Mouse (Mus musculus) heart, postnatal 0 days (tissue): ENCODE results near the gene Pde3a. TPM values are rescaled to one million over a fixed set of nuclear protein-coding genes. Genes with fewer than 3 reads are reported as not detected.

Experiments used
- ATAC-seq: fragments of 200-750 bp; cut with Nextera tagmentation; 2 replicates; pipeline ENCODE4 v1.8.0; 2017; ENCODE audit warnings: low read depth, moderate number of reproducible peaks, moderate library complexity; ENCODE audit not compliant: insufficient read depth
- DNase-seq: peaks from one replicate; pipeline ENCODE4 v3.0.0-alpha.2; 2016; ENCODE audit warnings: low spot score
- H3K27ac ChIP-seq: fragments of 300-500 bp; sonication (generic); 2 replicates; pipeline ENCODE4 v1.5.1; 2014; ENCODE audit warnings: low read depth, mild to moderate bottlenecking
- H3K27me3 ChIP-seq: fragments of 300-500 bp; sonication (generic); 2 replicates; pipeline ENCODE4 v1.6.1; 2014; ENCODE audit warnings: low read length, mixed read lengths; ENCODE audit not compliant: control insufficient read depth, insufficient read depth
- H3K36me3 ChIP-seq: fragments of 300-500 bp; sonication (generic); replicated peaks from 2 replicates; pipeline ENCODE4 v1.6.1; 2014; ENCODE audit warnings: low read length, mixed read lengths; ENCODE audit not compliant: control insufficient read depth, insufficient read depth
- H3K4me1 ChIP-seq: fragments of 300-500 bp; sonication (generic); 2 replicates; pipeline ENCODE4 v1.6.1; 2014; ENCODE audit warnings: antibody characterized with exemption; ENCODE audit not compliant: control insufficient read depth, insufficient read depth
- H3K4me2 ChIP-seq: fragments of 300-500 bp; sonication (generic); 2 replicates; pipeline ENCODE4 v1.6.1; 2014; ENCODE audit warnings: low read depth, mild to moderate bottlenecking, low read length, moderate library complexity
- H3K4me3 ChIP-seq: fragments of 300-500 bp; sonication (generic); 2 replicates; pipeline ENCODE4 v1.5.1; 2014; ENCODE audit warnings: low read depth, low read length
- H3K9ac ChIP-seq: fragments of 300-500 bp; sonication (generic); replicated peaks from 2 replicates; pipeline ENCODE4 v1.6.1; 2014; ENCODE audit warnings: low read depth, low read length, mixed read lengths
- H3K9me3 ChIP-seq: fragments of 300-500 bp; sonication (generic); replicated peaks from 2 replicates; pipeline ENCODE4 v1.6.1; 2016; ENCODE audit warnings: low read length; ENCODE audit not compliant: control insufficient read depth
- CTCF ChIP-seq: IDR thresholded peaks from 2 replicates; pipeline ENCODE4 v1.5.1; 2016; ENCODE audit warnings: antibody characterized with exemption, control low read depth, low read depth
- EP300 ChIP-seq: IDR thresholded peaks from 2 replicates; pipeline ENCODE4 v1.6.1; 2016; ENCODE audit warnings: antibody characterized with exemption, low read depth
- WGBS: fragments of 180-500 bp; shearing (Covaris S2); extraction: QIAGEN DNeasy Blood & Tissue Kit; methylation state at CpG from one replicate; pipeline ENCODE4 v1.1.7; 2014; 5-methylcytosine and 5-hydroxymethylcytosine counted together
- polyA plus RNA-seq: library from polyadenylated mRNA; unstranded; fragments of >200 nt; fragmentation: Nextera tagmentation; extraction: Ambion mirVana; gene quantifications from 2 replicates; pipeline ENCODE4 v1.2.1, GENCODE M21; 2015
- total RNA-seq: library from RNA; depleted of rRNA; stranded (reverse); fragments of >200 nt; gene quantifications from 2 replicates; pipeline ENCODE4 v1.2.3, GENCODE M21; 2014; ENCODE audit warnings: low replicate concordance

Pde3a gene
- total and polyA plus RNA-seq, 2 experiments from 2014 or later = 8.2 to 42.0 TPM

DNA sequence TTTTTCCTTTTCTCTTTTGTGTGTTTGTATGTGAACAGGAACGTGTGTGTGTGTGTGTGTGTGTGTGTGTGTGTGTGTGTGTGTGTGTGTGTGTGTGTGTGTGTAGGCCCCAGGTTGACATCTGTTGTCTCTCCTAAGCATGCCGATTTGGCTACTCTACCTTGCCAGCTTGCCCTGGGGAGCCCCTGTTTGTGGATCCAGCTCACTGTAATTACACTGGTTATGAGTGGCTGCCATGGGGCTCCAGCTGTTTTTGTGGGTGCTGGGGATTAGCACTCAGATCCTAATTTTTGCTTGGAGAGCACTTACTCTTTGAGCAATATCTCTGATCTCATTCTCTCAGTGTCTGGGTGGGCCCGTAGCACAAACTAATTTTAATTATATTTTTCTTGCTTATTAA lies 32.6 kb downstream of the Pde3a start:
- no peak overlapping the region for H3K4me2 ChIP-seq
- DNase-seq (no peak), ATAC-seq (no peak)
- H3K9me3 ChIP-seq = no peaks in the 10 kb centered on the region
- H3K4me1 ChIP-seq = no peaks in the 10 kb centered on the region
- TF ChIP-seq CTCF (no peak), EP300 (no peak)
- no peaks in the 10 kb centered on the region for H3K27me3 ChIP-seq
- no peak overlapping the region for H3K4me3 ChIP-seq
- no peaks in the 10 kb centered on the region for H3K36me3 ChIP-seq
- H3K9ac ChIP-seq = no peak overlapping the region
- 72% methylated on average over 3 of the region's 3 CpGs for WGBS
- no peak overlapping the region for H3K27ac ChIP-seq

DNA sequence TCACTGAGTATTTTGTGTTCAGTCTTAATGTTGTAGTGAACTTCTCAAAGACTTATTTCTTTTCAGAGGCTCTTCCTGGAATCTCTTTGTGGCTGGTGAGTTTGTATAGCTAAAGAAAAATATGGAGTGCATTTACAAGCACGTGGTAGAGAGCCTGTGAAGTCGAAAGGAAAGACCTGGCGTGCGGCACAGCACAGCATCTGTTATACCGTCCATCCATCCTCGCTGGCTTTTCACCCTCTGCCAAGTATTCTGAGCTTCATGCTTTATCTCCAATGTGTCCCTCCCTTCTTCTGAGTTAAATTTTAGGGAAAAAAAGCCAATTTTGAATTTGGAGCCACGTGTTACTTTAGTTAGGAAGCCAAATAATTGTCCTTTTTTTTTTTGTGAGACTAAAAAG lies 33.7 kb downstream of the Pde3a start:
- Histone ChIP-seq H3K4me2 (no peak overlapping the region), H3K9ac (no peak overlapping the region), H3K36me3 (no peaks in the 10 kb centered on the region), H3K4me3 (no peak overlapping the region), H3K4me1 (no peaks in the 10 kb centered on the region), H3K27me3 (no peaks in the 10 kb centered on the region), H3K27ac (no peak overlapping the region), H3K9me3 (no peaks in the 10 kb centered on the region)
- WGBS = 78% methylated on average over 7 of the region's 7 CpGs
- no peak for DNase-seq
- no peak for ATAC-seq
- TF ChIP-seq CTCF (no peak), EP300 (no peak)

DNA sequence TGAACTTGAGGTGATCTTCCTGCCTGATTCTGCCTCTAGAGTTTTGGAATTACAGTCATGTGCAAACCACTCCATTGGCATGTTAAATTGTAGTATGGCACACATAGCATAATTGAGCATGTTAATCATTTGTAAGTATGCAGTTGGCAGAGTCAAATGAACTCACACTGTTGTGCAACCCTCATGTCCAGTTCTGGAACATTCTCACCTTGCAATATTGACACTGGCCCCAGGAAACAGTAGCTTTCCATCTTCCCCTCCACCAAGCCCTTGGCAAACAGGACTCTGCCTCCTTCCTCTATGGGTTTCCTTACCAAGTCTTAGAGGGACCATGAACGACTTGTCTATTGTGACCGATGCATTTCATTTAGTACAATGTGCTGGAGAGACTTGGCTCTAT lies 42.1 kb downstream of the Pde3a start:
- no peak overlapping the region for H3K27ac ChIP-seq
- no peaks in the 10 kb centered on the region for H3K4me1 ChIP-seq
- no peak for ATAC-seq
- no peak for DNase-seq
- no peaks in the 10 kb centered on the region for H3K36me3 ChIP-seq
- no peak overlapping the region for H3K4me3 ChIP-seq
- no peak overlapping the region for H3K4me2 ChIP-seq
- H3K9me3 ChIP-seq = no peaks in the 10 kb centered on the region
- WGBS = 87% methylated on average over 2 of the region's 2 CpGs
- H3K9ac ChIP-seq = no peak overlapping the region
- no peaks in the 10 kb centered on the region for H3K27me3 ChIP-seq
- TF ChIP-seq EP300 (no peak), CTCF (no peak)

DNA sequence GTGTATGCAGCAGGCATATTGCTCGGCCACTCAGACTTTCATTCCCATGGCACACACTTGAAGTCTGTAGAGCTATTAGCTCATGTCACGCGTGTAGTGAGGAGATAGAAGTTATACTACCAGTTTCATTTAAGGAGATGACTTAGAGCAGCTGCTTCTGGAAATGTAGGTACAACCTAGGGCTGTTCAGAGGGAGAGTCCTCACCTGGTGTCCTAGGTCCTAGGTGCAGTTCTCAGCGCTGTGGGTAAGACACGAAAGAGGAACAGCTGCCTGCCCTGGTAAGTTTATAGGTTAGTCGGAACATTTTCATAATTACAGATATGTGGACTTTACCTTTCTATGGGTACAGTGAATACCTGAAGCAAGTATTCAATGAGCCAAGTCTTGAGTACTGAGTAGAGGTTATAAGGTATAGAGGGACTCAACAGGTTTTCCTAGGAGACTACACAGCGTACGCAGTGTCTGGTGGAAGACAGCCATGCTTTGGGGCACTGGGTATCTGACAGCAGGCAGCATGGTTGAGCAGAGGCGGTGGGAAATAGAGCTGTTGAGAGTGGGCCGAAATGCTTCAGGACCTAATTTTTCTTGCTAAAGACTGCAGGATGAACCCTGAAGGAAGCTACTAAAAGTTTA lies 43.9 kb downstream of the Pde3a start:
- no peak for DNase-seq
- no peaks in the 10 kb centered on the region for H3K4me1 ChIP-seq
- TF ChIP-seq CTCF (no peak), EP300 (no peak)
- H3K36me3 ChIP-seq = no peaks in the 10 kb centered on the region
- no peak overlapping the region for H3K4me3 ChIP-seq
- H3K4me2 ChIP-seq = no peak overlapping the region
- no peak for ATAC-seq
- no peaks in the 10 kb centered on the region for H3K9me3 ChIP-seq
- H3K9ac ChIP-seq = no peak overlapping the region
- no peaks in the 10 kb centered on the region for H3K27me3 ChIP-seq
- no peak overlapping the region for H3K27ac ChIP-seq
- WGBS = 91% methylated on average over 10 of the region's 10 CpGs

DNA sequence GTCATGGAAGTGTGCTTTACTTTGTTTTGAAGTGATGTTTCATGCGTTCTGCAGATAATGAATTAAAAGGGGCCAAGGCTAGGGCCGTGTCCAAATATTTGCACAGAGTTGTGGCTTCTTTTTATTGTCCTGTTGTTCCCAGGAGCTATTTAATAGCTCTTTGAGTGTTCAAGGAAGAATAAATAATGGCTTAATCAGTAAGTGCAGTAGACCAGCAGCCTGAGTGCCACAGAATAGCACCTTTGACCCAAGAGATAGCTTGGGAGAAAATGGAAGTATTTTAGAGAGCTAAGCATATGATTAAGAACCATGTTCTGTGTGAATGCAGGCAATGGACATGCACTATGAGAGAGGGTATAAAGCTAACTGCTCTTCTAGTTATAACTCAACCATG lies 44.4 kb downstream of the Pde3a start:
- Histone ChIP-seq H3K4me3 (no peak overlapping the region), H3K27me3 (no peaks in the 10 kb centered on the region), H3K27ac (no peak overlapping the region), H3K9me3 (no peaks in the 10 kb centered on the region), H3K36me3 (no peaks in the 10 kb centered on the region), H3K4me1 (no peaks in the 10 kb centered on the region), H3K4me2 (no peak overlapping the region), H3K9ac (no peak overlapping the region)
- TF ChIP-seq CTCF (no peak), EP300 (no peak)
- DNase-seq (no peak), ATAC-seq (no peak)
- 66% methylated on average over 2 of the region's 2 CpGs for WGBS

DNA sequence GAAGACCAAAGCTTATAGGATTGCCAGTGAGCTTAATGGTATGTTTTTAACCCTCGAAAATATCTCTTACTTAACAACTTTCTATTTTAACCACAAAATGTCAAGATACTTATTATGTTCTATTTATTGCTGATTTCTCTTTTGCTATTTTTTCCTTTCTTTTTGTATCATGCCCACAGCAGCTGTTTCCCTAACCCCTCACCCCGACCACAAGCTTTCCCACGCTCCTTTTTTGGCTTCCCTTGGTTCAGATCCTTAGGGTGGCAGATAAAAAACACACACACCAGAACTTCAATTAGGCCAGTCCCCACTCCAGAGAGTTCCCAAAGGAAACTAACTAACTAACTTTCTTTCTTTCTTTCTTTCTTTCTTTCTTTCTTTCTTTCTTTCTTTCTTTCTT lies 46.2 kb downstream of the Pde3a start:
- no peak overlapping the region for H3K4me2 ChIP-seq
- H3K27ac ChIP-seq = no peak overlapping the region
- ATAC-seq (no peak), DNase-seq (no peak)
- H3K9me3 ChIP-seq = no peaks in the 10 kb centered on the region
- no peak overlapping the region for H3K9ac ChIP-seq
- no peaks in the 10 kb centered on the region for H3K4me1 ChIP-seq
- no peak overlapping the region for H3K4me3 ChIP-seq
- 51% methylated on average over 3 of the region's 3 CpGs for WGBS
- H3K27me3 ChIP-seq = no peaks in the 10 kb centered on the region
- no peaks in the 10 kb centered on the region for H3K36me3 ChIP-seq
- no peak for TF ChIP-seq CTCF
- TF ChIP-seq EP300 = no peak
